Mouse (Mus musculus) ovary, adult 18-20 months (tissue): Measurements from ENCODE around the gene Itpa.
"Not testable (repeated sequence)": the region's sequence is repeated elsewhere in the genome, so short reads cannot be mapped to it uniquely, and the experiment has no call there.

Experiments
- DNase-seq: peaks from one replicate; pipeline ENCODE4 v3.0.0; 2022; ENCODE audit warnings: low spot score, mixed read lengths

Gene Itpa

DNA sequence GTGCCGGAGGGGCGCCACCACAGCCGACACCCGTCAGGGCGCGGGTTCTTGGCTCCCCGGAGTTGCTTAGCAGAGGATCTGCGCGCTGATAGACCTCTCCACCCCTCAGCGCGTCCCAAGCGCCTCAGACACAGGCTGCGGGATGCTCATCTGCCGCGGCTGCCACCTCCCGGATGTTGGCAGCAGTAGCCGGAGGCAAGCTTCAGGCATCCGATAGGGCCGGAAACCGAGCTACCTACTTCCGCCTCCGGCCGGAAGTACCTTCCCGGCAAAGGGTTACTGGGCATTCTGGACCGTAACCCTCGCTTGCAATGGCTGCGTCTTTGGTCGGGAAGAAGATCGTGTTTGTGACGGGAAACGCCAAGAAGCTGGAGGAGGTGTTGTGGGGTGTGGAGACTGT lies at the start of gene Itpa:
Itpa (plus strand) TSS at position 52 of the 400 bp plus-strand sequence.
- peak; percentile 83 for DNase-seq

DNA sequence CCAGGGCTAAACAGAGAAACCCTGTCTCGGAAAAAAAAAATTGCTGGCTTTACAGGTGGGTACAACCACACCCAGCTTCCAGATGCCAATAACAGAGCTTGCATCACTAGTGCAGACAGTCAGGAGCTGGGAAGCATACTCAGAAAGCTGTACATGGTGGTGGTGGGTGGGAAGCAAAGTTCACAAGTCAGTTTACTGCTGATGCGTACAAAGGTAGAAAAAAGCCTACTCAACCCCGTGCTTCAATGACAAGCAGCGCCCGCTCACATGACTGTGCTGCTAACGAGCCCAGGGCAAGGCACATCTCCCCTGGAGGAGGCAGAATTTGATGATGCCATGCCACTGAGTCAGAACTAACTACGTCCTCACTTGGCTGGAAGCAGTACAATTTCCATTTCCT lies 48.4 kb upstream of the Itpa start:
- DNase-seq: no peak

DNA sequence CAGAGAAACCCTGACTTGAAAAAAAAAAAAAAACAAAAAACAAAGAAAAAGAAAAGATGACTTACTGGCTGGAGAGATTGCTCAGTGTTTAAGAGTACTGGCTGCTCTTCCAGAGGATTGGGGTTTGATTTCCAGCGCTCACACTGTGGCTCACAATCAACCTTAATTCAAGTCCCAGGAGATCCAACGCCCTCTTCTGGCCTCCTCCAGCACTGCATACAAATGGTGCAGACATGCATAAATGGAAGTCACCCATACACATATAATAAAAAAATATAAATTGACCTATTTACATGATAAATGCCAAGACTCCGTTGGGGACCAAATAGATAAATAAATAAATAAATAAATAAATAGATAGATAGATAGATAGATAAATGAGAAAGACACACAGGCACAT lies 39.0 kb upstream of the Itpa start:
- no peak for DNase-seq

DNA sequence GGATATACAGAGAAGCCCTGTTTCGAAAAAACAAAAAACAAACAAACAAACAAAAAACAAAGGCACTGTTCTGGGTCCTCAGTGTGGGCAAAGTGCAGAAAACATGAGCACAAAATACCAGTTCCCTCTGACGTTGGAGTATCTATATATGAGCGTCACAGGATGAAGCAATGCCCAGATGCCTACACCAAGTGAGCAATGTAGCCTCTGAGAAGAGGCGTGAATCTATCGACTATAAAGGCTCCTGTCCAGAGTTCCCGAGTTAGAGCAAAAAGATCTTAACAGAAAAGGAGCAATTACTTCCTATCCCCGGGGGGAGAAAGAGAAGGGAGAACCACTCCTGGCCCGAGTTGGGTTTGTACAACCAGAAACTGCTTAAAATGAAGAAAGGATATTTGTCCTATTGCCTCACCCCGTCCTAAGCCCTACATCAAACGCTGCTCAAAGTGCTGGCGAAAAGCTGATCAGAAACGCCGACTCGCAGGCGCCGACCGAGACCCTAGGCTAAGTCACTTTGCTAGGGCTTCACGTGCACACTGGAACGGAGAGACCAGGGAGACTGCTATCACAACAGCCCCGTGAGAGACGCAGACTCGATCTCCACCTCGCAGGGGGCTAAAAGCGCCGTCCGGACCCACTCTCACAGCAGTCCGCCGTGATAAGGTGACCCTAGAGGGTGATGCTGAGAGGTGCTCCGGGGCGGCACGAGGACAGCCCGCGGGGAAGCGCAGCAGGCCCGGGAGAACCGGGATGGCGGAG lies 38.2 kb upstream of the Itpa start:
- no peak for DNase-seq

DNA sequence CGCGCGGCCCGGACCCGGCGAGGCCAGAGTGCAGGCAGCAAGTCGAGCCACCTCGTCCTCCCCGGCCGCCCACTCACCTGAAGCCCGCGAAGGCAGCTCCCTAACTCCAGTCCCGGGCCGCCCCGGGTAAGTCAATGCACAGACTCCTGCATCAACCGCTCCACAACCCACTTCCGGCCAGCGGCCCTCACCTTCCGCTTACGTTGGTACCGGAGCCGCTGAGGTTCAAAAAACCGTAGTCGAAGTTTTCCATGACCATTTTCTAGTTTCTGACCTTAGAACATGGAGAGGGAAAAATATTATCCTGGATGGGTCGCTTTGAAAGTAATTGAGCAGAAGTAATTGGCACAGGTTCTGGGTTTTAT lies 37.6 kb upstream of the Itpa start, which contains the start of the genes Fastkd5 and Ubox5:
Fastkd5 (minus strand) TSS at position 189 of the 365 bp plus-strand sequence.
Ubox5 (minus strand) TSS at position 200 of the 365 bp plus-strand sequence.
- peak; percentile 75 for DNase-seq

DNA sequence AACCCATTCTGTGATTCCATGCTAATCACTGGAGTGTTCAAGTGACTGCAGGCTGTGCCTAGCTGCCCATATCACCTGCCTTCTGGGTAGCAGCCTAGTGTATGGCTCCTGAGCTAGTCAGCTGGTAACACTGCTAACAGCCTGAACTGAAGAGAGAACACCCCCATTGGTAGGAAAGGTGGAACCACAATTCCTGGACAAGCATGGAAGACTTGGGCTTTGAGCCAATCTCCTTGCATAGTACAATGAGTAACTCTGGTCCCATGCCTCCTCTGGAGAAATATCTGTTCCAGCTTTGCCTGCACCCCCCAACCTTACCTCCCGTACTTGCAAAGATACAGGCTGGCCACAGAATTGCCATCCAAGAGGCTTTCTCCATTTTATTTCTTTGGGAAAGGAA lies 35.0 kb upstream of the Itpa start:
- DNase-seq: no peak

DNA sequence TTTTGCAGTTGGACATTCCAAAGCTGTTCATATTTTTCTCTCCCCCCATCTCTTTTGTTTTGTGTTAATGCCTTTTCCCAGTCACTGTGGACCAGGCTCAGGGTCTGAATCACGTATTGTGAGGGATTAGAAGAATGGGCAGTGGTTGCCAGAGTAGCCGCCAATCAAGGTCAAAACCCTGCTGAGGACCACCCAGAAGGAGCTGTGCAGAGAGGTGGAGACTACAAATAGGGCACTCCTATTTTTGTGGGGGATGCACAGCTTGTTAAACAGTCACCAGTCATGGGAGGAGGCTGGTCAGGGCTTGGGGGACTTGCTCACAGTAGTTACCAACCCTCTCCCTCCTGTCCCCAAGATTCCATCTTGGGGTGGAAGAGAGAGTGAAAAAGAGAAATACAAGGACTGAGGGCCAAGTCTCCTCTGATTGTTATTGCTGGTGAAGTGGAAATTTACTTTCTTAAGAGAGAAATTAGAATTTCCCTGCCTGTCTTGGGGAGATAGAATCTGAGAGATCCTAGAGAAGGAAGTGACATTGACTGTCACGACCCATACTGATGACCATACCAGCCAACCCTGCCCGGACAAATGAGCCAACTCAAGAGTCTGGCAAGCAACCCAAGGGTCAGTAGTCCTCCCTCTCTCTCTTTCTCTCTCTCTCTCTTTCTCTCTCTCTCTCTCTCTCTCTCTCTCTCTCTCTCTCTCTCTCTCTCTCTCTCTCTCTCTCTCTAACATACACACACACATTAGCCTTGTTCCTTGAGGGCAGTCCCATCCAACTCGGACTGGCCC lies 34.3 kb upstream of the Itpa start:
- DNase-seq: no peak

DNA sequence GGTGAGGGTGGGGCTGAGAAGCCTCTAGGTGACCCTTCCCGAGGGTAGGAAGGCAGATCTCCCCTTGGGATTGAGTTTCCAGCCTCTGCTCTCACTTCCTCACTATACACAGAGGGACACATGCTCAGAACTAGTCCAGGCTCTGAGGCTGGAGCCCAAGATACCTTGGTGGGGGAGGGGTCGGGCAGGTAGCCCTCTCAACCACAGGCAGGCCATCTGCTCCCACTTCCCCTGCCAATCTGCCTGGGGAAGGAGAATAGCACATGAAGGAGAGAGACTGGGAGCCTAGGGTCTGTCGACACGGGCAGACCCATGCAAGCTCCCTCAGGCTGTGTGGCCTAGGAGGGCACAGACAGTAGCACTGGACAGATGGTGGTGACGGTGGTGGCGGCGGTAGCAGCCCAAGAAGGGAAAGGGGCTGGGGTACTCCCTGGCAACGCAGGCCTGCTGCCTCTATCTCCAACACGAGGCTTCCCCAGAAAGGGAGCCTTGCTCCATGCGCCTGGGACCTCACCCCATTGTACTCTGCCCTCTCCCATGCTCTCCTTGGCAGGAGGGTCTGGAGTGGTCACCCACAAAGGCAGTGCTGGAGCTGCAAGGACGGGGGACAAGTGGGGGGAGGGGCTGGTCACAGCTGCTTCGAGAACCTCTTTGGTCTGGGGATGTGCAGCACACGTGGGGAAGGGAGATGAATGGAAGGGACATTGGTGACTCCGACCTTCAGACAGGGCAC lies 33.2 kb upstream of the Itpa start:
- no peak for DNase-seq

DNA sequence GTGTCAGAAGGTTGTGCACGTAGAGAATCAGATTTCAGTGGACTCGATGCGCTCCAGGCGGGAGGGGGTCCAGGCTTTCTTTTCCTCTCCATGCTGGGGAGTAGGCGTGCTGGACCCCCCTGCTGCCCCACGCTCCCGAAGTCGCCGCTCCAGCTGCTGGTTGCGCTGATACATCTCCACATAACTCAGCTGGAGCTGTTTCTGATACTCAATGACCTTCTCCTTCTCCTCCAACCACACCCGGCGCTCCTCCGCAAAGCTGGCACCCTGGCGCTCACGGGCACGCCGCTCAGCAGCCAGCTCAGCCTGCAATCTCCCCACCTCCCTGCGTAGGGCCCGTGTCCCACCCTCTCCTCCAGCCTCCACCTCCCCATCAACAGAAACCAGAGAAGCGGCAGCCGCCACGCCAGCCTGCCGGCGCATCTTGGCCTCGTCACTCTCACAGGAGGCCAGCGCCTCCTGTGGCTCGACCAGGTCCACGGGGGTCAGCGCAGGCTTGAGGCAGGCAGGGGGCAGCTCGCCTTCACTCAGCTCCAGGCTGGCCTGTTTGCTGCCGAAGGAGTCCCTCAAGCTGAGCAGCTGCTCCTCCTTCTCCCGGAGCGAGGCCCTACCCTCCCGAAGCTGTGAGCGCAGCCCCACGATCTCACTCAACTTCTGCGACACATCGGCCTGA lies 32.5 kb upstream of the Itpa start:
- DNase-seq: no peak

DNA sequence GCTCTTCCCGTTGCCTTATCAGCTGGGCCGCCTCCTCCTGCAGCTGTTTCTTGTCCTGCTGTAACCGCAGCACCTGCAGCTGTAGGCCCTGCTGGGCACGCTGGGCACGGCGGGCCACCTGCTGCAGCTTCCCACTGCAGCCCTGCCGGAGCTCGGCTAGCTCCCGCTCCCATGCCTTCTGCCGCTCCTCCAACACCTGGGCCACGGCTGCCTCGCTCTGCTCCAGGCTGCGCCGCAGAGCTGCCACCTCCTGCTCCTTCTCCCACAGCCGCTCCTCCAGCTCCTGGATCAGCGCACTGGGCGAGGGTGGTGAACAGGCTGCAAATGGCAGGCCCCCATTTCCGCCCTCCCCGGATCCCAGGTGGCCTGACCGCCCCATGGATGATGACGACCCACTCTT lies 31.6 kb upstream of the Itpa start:
- DNase-seq: no peak

DNA sequence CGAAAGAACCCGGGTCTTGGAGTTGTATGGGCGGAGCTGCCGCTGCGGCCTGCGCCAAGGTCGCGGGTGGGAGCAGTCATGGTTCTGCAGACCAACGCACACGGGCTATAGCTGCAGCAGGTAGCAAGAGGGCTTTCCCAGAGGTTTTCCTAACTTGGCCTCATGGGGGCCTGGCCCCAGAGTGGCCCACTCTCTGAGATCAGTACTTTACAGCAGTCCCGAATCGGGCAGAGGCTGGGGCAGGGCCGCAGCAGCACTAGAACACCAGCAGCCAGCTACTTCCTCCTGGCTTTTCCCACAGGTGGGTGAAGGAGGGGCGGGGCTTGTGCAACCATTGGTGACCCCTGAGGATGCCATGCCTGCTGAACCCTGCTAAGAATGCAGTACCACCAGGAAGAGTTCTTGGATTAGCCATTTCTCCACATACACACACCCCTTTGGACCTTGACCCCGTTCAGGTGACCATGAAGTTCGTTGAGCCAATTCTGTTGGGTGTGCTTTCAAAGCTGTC lies 29.3 kb upstream of the Itpa start:
- DNase-seq: no peak

DNA sequence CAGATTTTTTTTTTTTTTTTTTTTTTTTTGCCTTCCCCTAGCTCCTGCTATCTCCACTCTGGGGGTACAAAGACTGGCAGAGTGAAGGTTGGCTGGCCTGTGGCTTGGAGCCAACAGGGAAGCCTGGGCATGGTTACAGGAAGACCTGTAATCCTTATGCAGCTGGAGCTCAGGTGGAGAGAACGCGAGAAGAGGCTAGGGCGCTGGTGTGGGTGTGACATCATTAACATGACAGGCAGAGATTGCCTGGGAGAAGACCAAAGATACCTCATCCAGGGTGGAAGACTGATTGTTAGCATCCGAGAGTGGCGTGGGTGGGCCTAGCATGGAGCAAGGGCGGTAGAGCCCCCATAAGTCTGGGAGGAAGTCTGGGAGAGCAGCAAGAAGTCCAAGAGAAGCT lies 28.1 kb upstream of the Itpa start:
- DNase-seq: no peak

DNA sequence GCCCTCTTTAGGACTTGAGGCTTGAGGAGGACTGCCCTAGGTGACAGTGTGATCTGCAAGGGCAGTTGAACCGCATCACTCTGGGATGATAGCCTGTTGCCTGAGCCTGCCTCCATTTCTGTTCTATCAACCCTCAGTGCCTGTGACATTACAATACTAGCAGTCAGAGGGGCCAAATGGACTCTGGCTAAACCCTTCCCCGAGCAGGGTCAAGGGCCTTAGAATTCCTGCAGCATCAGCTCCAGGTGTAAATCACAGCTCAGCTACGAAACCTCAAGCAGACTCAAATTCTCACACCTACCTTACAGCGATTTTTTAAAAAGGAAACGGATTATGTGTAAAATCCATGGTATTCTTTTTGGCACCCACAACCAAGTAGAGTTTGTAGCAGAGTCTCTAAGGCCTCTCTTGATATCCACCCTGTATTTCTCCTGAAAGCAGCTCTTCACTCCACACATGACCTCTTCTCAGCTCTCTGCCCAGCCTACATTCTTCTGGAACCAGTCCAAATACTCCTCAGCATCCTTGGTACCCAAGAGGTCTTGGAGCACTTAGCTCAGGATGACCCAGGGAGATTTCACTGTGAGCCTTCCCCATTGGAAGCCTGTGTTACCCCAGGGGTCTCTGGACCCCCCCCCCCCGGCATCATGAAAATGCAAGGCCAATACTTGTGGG lies 25.9 kb upstream of the Itpa start:
- no peak for DNase-seq

DNA sequence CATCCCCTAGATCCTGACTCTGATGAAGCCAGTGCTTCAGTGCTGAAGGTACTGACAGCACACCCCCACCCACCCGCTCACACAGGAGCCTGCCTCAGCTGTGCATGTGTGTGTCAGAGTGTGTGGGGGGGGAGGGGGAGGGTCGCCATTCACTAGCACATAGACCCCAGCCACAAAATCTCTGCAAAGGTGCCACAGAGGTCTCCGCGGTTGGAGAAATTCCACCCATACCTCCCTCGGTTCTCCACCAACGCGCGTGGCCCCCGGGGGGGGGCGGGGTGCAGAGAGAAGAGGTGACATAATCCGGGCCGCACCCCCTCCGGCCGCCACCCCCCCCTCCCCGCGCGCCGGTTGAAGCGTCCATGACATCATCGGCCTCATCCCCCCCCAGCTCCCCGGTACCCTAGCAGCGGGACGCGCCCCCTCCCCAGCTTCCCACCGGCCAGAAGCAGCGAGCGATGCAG lies 25.2 kb upstream of the Itpa start:
- DNase-seq: no peak

DNA sequence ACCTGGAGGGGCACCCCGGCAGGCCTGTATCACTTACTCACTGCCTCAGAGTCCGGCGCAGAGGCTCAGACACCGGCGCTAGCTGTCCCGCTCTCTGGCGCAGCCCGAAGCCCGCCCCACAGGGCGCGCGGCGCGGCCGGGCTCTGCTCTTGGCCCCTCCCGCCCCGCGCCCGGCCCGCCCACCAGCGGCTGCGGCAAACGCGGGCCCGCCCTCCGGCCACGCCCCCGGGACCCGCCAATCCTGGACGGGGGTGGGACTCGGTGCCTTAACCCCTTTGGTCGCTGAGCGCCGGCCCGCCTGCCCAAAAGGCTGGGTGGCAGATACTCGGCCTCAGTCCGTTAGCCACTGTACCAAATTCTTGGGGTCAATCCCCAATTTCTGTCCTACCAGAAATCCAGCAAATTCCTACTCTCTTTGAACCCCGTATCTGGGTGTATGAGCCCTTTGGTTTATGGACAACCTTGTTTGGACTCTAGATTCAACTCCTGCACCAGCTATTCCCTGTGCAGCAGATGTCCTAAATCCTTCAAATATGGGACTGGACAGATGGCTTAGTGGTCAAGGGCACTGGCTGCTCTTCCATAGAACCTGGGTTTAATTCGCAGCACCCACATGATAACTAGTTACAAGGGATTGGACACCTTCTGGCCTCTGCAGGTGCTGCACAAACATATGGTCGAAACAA lies 24.6 kb upstream of the Itpa start, which contains the start of gene Lzts3:
Lzts3 (minus strand) TSS at position 120 of the 686 bp plus-strand sequence.
- DNase-seq: peak; percentile 88

DNA sequence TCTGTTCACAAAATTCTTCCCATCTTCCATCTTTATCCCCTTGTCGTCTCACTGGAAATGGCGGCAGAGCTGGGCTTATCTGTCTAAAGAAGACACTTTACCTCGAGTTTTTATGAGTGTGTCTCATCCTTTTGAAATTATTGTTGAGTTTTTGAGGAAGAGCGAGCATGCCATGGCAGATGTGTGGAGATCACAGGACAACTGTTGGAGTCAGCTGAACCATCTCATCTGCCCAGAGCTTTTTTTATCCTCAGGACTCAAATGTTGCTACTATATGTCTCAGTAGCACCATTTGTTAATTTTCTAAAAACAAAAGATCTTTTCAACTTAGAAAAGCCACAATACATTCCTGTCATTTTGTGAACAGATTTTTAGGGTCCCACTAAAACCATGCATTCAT lies 22.2 kb upstream of the Itpa start:
- DNase-seq: no peak

DNA sequence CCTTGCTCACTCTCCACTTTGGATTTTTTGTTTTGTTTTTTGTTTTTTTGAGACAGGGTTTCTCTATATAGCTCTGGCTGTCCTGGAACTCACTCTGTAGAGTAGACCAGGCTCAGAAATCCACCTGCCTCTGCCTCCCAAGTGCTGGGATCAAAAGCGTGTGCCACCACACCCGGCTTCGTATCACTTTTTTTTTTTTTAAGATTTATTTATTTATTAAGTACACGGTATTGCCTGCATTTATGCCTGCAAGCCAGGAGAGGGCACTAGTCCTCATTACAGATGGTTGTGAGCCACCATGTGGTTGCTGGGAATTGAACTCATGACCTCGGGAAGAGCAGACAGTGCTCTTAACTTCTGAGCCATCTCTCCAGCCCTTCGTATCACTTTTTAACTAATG lies 18.4 kb upstream of the Itpa start:
- DNase-seq: not testable (repeated sequence)

DNA sequence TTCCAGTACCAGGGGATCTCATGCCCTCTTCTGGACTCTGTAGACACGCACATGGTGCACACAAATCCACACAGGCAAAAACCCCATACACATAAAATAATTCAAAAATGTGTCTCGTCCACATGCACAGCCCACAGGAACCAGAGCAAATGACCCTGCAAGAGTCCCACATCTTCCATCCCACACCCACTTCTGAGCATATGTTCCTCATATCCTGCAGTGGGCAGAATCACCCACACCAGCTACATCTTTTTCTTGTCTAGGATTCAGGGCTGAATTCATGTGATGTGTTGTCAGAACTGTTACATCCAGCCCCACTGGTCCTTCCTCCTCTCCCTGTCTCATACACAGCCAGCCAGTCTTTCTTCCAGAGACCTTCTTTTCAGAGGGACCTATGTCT lies 14.1 kb upstream of the Itpa start:
- DNase-seq: no peak

DNA sequence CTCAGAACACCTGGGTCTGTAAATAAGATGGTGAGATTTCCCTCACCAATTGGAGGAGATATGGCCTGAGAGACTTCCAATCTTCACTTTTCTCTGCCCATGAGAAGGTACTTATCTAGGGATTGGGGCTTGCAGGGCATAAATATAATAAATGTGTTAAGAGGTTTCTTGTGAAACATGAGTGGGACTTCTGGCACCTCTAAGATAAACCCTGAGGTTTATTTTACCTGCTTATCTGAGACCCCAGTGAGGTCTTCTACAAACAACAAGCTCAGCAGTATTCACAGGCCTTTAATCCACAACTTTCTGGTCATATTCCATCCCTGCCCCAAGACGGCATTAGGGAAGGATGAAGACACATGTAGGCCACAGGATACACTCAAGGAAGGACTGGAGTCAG lies 13.7 kb upstream of the Itpa start:
- no peak for DNase-seq

DNA sequence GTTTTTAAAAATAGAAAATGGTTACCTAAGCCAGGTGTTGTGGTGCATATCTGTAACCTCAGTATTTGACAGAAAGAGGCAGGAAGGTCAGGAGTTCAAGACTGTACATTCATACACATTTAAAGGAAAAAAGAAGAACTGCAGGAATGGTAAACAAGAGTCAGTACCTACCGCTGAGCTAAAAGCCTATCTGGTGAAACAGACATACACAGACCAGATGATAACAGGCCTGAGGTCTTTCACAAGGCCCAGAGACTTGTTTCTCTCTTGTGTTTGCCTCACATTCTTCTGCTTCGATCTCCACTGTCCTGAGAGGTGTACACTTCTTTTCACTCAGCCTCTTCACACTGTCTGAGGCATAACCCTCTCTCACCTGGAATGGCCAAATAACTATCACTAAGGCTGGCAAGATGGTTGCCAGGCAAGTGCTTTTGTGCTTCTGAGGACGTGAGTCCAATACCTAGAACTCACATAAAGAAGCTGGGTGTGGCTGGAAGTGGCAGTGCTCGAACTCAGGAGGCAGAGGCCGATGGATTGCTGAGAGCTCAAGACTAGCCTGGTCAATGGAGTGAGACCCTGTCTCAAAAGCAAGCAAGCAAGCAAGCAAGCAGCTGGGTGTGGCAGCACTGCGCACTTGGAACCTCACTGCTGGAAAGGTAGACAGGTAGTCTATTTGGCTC lies 11.6 kb upstream of the Itpa start:
- DNase-seq: no peak
